Mouse (Mus musculus) hindbrain, embryonic 15.5 days (tissue): ENCODE results near the gene Csf1. TPM values are rescaled to one million over a fixed set of nuclear protein-coding genes. Genes with fewer than 3 reads are reported as not detected.

Experiments used
- ATAC-seq: fragments of 200-750 bp; cut with Nextera tagmentation; 2 replicates; pipeline ENCODE4 v1.8.0; 2017; ENCODE audit warnings: low read depth, moderate number of reproducible peaks, moderate TSS enrichment; ENCODE audit not compliant: low FRiP score
- H3K27ac ChIP-seq: fragments of 300-500 bp; sonication (generic); replicated peaks from 2 replicates; pipeline ENCODE4 v1.5.1; 2015; ENCODE audit warnings: mild to moderate bottlenecking, inconsistent platforms
- H3K27me3 ChIP-seq: fragments of 300-500 bp; sonication (generic); 2 replicates; pipeline ENCODE4 v1.6.1; 2015; ENCODE audit warnings: control low read depth, inconsistent platforms
- H3K36me3 ChIP-seq: fragments of 300-500 bp; sonication (generic); 2 replicates; pipeline ENCODE4 v1.6.1; 2015; ENCODE audit warnings: control low read depth, inconsistent platforms
- H3K4me1 ChIP-seq: fragments of 300-500 bp; sonication (generic); replicated peaks from 2 replicates; pipeline ENCODE4 v1.6.1; 2015; ENCODE audit warnings: control low read depth, inconsistent platforms
- H3K4me2 ChIP-seq: fragments of 300-500 bp; sonication (generic); 2 replicates; pipeline ENCODE4 v1.6.1; 2015; ENCODE audit warnings: moderate library complexity, mild to moderate bottlenecking, inconsistent platforms
- H3K4me3 ChIP-seq: fragments of 300-500 bp; sonication (generic); 2 replicates; pipeline ENCODE4 v1.5.1; 2015; ENCODE audit warnings: mild to moderate bottlenecking, inconsistent platforms
- H3K9ac ChIP-seq: fragments of 300-500 bp; sonication (generic); 2 replicates; pipeline ENCODE4 v1.6.1; 2015; ENCODE audit warnings: inconsistent platforms
- H3K9me3 ChIP-seq: fragments of 300-500 bp; sonication (generic); 2 replicates; pipeline ENCODE4 v1.6.1; 2016; ENCODE audit warnings: control low read depth, inconsistent platforms
- WGBS: fragments of 180-500 bp; shearing (Covaris S2); methylation state at CpG from one replicate; pipeline ENCODE4 v1.1.7; 2015; 5-methylcytosine and 5-hydroxymethylcytosine counted together
- polyA plus RNA-seq: library from polyadenylated mRNA; unstranded; fragments of >200 nt; fragmentation: Nextera tagmentation; extraction: Ambion mirVana; gene quantifications from 2 replicates; pipeline ENCODE4 v1.2.1, GENCODE M21; 2015

Csf1 gene
- 7.9 and 8.3 TPM in 2 replicates for polyA plus RNA-seq

DNA sequence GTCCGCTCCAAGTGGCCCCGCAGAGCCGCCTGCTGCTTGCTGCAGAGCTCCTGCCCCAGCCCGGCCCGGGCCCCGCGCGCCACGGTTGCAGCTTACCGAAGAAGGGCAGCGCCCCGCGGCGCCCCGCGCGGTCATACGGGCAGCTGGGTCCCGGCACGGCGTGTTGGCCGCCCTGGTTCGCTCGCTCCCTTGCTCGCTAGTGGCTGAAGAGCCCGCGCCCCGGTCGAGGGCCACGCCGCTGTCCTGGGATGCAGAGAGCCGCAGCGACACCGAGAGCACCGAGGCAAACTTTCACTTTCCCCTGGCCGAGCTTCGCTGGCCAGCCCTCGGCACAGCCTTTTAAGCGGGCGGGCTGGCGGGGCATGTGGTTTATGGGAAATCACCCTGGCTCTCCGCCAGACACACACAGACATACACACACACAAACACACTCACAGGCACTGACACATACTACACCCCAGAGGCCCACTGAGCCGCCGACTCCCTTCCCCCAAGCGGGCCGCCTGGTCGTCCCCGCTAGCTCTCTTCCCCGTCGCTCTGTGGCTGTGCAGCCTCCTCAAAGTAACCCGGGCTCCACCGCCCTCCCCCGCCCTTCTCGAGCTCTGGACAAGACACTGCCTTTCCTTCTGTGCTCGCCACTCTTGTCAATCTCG lies at the start of gene Csf1:
TSS of gene Csf1 (minus strand) at position 541 of the 653 bp plus-strand sequence.
- Histone ChIP-seq H3K9ac (peak within 1 kb of the TSS; percentile 54), H3K9me3 (no peaks in the 10 kb centered on the region), H3K4me2 (peak within 1 kb of the TSS; percentile 94), H3K36me3 (no peaks in the 10 kb centered on the region), H3K4me3 (peak within 1 kb of the TSS; percentile 47), H3K4me1 (peaks cover 34% of the 10 kb centered on the region), H3K27me3 (no peaks in the 10 kb centered on the region), H3K27ac (peak within 1 kb of the TSS; percentile 74)
- WGBS: under 1% methylated on average over 55 of the region's 56 CpGs
- ATAC-seq: peak; percentile 83

DNA sequence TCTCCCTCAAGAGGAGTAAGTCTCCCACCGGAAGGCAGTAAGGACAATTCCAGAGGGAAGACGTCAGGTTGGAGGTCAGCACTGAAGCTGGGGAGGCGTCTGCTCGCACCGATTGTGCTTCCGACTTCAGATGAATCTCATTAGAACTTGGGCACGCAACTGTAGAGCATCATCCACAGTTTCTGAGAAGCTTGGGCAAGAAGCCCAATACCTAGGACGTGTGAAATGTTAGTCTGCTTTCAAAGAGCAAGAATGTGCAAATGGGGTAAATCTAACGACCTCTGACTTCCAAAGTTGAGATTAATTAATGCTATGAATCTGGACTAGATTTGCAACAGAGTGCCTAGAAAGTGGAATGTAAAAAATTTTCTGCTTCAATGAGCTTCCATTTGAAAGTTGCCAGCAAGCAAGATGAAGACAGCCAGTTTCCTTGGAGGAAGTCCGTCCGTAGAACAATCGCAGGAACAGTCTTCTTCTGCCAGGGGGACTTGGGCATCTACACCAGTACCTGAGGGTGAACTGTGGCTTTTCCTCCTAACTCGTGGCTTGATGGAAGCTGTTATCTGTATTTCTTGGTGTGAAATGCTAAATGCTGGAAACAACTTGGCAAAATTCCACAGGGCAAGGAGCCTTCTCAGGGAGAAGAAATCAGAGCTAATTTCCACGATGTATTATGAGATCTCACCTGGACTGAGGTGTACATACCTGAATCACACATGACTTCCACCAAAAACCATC lies 47.9 kb upstream of the Csf1 start:
- 37% methylated on average over 14 of the region's 14 CpGs for WGBS
- ATAC-seq: no peak
- no peak overlapping the region for H3K27ac ChIP-seq

DNA sequence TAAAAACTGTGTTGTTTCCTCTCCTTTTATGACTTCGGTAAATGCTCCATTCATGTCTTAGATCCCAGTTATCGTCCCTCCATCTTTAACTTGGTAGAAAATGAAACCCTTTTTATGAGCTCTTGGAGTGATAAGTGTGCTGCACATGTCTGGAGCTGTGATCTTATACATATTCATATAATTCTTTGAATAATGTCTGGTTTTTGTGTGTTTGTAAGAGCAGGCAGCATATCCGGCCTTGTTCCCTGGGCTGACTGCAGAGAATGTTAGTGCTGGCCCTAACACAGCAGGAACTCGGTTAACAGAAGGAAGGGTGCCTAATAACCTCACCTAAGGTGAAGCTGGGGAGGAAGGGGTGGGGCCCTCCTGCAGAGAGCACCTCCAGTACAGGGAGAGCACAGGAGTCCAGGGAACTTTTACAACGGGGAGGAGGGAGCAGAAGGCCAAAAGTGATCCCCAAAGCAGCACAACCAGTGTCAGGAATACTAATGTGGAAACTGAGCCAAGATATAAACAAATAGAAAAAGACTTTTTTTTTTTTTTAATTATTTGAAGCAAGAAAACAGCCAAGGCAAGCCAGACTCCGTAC lies 47.2 kb upstream of the Csf1 start:
- Histone ChIP-seq H3K9me3 (no peaks in the 10 kb centered on the region), H3K4me3 (no peak overlapping the region), H3K9ac (no peak overlapping the region), H3K27me3 (no peaks in the 10 kb centered on the region), H3K4me2 (no peak overlapping the region), H3K4me1 (peaks cover 14% of the 10 kb centered on the region), H3K36me3 (no peaks in the 10 kb centered on the region), H3K27ac (no peak overlapping the region)
- WGBS: 25% methylated on average over 6 of the region's 6 CpGs
- ATAC-seq: no peak

More for the DNA sequence above, 47.9 kb upstream of the Csf1 start:
- peaks cover 14% of the 10 kb centered on the region for H3K4me1 ChIP-seq
- H3K4me2 ChIP-seq: no peak overlapping the region
- no peak overlapping the region for H3K4me3 ChIP-seq
- H3K27me3 ChIP-seq: no peaks in the 10 kb centered on the region
- H3K36me3 ChIP-seq: no peaks in the 10 kb centered on the region
- H3K9me3 ChIP-seq: no peaks in the 10 kb centered on the region
- H3K9ac ChIP-seq: no peak overlapping the region

DNA sequence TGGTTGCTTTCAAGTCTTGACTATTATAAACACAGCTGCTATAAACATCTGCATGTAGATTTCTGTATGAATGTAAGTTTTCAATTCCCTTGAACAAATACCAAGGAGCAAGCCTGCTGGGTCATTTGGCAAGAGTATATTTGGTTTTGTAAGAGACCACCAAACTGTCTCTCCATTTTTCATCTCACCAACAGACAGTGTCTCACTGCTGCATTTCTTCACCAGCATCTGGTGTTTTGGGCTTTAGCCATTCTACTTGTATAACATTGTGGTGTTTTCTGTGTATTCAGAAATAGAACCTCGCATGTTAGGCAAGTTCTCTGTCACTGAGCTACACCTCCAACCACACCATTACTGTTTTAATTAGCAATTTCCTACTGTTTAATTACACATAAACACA lies 46.6 kb upstream of the Csf1 start:
- Histone ChIP-seq H3K9ac (no peak overlapping the region), H3K4me2 (no peak overlapping the region), H3K27me3 (no peaks in the 10 kb centered on the region), H3K36me3 (no peaks in the 10 kb centered on the region), H3K9me3 (no peaks in the 10 kb centered on the region), H3K4me1 (peaks cover 14% of the 10 kb centered on the region), H3K27ac (no peak overlapping the region), H3K4me3 (no peak overlapping the region)
- no peak for ATAC-seq
- WGBS: 66% methylated on average over 1 of the region's 1 CpGs

DNA sequence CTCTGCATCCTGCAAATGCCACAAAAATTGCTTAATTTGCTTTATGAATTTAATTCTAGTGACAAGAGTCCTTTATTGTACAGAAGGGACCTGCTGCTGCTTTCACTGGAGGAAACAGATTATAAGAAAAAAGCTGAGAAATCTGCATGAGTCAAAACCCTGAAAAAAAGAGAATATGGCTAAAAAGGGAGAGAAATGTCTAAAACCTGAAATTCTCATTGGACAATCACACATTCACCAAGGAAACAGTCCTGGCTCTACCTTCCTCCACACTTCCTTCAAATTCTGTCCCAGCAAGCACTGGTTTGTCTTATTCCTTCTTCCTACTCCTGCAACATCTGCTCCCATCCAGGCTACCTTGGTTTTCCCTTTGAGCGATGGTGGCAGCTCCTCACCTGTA lies 44.5 kb upstream of the Csf1 start:
- Histone ChIP-seq H3K4me3 (no peak overlapping the region), H3K4me1 (peaks cover 14% of the 10 kb centered on the region), H3K27ac (no peak overlapping the region), H3K9me3 (no peaks in the 10 kb centered on the region), H3K9ac (no peak overlapping the region), H3K27me3 (no peaks in the 10 kb centered on the region), H3K4me2 (no peak overlapping the region), H3K36me3 (no peaks in the 10 kb centered on the region)
- 94% methylated on average over 1 of the region's 1 CpGs for WGBS
- no peak for ATAC-seq

DNA sequence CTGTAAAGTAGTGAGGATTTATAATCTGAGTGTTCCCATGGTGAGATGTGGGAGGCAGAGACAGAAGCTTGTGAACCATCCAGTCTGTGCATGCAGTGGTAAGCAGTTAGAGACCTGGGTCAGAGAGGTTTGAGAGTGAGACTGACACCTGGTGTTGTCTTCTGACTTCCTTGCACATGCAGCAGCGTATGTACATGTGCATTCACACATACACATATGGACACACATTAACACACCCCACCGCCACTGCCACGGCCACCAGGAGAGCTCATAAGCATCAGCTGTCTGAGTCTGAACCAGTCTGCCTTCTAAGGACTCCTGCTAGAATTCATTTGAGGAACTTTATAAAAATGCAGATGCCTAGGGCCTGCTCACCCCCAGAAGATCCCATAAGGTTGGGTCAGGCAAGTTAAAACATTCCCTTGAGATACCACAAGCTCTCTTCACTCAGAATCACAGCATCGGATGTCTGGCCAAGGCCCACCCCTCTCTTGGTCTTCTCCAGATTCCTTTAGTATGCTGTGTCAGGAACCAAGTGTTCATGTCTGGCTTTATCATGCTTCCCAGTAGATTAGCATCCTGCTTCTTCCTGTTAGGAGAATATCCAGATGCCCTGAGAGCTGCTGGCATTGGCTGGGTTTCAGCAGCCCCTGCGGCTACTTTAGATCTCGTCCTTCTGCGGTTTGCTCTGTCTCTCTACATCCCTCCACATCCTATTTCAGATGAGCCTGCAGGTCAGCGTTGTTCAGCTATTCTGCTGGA lies 42.1 kb upstream of the Csf1 start:
- no peak overlapping the region for H3K27ac ChIP-seq
- 86% methylated on average over 8 of the region's 8 CpGs for WGBS

DNA sequence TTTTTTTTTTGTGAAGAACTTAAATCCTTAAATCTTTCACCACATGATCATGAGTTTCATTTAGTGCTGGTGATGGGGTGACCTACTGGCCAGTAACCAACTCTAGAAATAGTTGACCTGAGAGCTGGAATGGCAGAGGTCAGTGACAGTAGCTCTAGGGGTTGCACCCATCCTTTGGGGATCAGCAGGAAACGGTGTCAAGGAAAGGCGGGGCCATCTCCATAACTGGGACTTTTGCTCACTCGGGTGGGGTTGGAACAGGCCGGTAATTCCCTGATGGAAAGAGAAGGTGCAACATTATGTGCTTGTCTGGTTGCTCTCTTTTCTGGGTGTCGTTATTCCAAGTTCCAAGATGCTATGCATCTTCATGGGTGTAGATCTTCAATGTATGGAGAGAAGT lies 38.7 kb upstream of the Csf1 start:
- no peaks in the 10 kb centered on the region for H3K36me3 ChIP-seq
- 94% methylated on average over 5 of the region's 5 CpGs for WGBS
- ATAC-seq: no peak
- no peaks in the 10 kb centered on the region for H3K27me3 ChIP-seq
- peaks cover 3% of the 10 kb centered on the region for H3K4me1 ChIP-seq
- no peak overlapping the region for H3K4me3 ChIP-seq
- no peaks in the 10 kb centered on the region for H3K9me3 ChIP-seq
- no peak overlapping the region for H3K4me2 ChIP-seq
- H3K9ac ChIP-seq: no peak overlapping the region
- H3K27ac ChIP-seq: no peak overlapping the region

More for the DNA sequence above, 42.1 kb upstream of the Csf1 start:
- Histone ChIP-seq H3K27me3 (no peaks in the 10 kb centered on the region), H3K4me2 (no peak overlapping the region), H3K36me3 (no peaks in the 10 kb centered on the region), H3K4me1 (peaks cover 2% of the 10 kb centered on the region; the same call in 1 of the 2 replicates), H3K9me3 (no peaks in the 10 kb centered on the region), H3K9ac (no peak overlapping the region), H3K4me3 (no peak overlapping the region)
- no peak for ATAC-seq

DNA sequence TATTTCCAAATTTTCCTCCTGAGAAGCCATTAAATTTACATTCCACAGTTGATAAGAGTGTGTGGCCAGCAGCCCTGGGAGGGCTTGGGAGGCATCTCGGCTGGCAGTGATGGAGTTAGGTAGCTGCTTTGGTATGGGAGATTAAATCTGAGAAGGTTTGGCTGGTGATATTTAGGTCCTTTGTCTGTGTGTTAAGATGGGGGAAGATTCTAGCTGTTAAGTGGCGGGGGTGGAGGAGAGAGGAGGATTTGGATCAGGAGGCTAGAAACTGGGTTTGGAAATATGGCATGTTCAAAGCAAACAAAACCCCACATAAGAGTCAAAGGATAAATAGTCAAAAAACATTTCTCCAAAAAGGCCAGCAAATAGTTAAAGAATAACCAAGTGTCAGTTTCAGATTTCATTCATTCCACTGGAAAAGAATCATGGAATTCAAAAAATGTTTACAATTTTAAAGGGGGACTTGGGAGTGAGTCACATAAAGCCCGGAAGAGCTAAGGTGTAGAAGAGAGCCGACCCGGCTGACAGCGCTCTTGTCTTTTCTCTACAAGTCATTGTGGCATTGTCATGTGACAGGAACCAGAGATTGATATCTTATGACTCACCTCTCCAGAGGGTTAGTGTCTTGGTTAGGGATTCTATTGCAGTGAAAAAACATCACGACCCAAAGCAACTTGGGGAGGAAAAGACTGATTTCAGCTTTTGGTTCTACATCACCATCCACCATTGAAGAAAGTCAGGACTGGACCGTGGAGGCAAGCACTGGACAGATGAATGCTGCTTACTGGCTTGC lies 36.1 kb upstream of the Csf1 start:
- 87% methylated on average over 8 of the region's 8 CpGs for WGBS
- Histone ChIP-seq H3K9me3 (no peaks in the 10 kb centered on the region), H3K4me2 (no peak overlapping the region), H3K4me1 (peaks cover 12% of the 10 kb centered on the region), H3K36me3 (no peaks in the 10 kb centered on the region), H3K27ac (no peak overlapping the region), H3K9ac (no peak overlapping the region), H3K27me3 (no peaks in the 10 kb centered on the region), H3K4me3 (no peak overlapping the region)
- no peak for ATAC-seq

DNA sequence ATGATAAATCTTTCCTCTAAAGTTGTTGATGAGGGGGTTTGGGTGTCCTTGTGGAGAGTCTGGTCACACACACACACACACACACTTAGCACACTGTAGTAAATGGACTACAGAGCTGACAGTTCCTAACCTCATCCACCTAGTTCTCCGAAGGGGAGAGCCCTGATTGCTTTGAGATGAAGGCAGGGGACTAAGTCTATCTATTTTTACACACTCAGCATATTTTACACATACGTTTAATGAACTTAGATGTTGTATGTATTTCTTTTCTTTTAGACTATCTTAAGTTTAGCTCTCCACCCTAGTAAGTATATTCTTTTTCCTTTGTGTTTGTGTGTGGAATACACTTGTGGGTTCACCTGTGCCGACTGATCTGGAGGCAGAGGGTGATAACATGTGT lies 34.6 kb upstream of the Csf1 start:
- no peak overlapping the region for H3K4me2 ChIP-seq
- H3K9ac ChIP-seq: no peak overlapping the region
- H3K4me3 ChIP-seq: no peak overlapping the region
- H3K4me1 ChIP-seq: peaks cover 12% of the 10 kb centered on the region
- H3K9me3 ChIP-seq: no peaks in the 10 kb centered on the region
- H3K27ac ChIP-seq: no peak overlapping the region
- no peaks in the 10 kb centered on the region for H3K27me3 ChIP-seq
- no peaks in the 10 kb centered on the region for H3K36me3 ChIP-seq
- WGBS: 92% methylated on average over 3 of the region's 3 CpGs
- ATAC-seq: no peak

DNA sequence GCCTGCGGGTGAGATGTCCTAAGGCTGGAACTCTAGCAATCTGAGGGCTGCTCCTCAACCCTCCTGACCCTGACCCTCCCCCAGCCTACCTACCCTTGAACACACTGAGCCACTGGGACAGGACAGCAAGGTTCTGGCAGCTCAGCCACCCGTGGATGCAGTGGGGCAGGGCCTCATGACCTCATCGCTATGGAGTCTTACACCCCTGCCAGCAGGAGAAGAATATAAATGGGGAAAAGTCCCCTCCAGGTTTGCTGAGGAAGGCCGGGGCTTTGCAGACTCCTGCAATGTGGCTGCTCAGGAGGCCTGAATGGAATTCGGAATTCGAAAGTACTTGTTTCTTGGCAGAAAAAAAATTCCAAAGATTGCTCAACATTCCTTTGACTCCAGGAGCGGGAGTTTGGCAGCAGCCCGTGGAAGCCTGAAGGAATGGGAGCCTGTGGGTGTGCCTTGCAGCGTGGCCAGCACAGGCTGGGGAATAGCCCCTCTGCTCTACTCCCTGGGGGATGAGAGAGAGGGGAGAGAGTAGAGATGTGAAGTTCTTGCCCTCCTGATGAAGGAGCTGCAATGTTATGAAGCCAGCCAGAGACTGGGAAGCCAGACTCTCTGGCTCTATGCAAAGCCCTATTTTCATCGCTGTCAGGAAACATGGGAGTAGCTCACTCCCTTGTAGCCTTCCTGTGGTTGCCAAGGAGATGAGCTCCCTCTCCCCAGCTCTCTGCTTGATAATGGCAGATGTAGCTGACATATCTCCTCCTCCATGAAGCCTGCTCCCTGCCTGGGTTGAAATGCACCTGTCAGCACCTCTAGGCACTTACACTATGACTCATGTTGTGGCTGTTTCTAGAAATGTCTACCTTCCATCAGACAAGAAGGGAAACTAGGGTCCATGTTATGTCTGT lies 33.3 kb upstream of the Csf1 start:
- H3K9me3 ChIP-seq: no peaks in the 10 kb centered on the region
- peak overlapping the region; percentile 22 for H3K4me2 ChIP-seq
- ATAC-seq: peak; percentile 82
- H3K9ac ChIP-seq: no peak overlapping the region
- H3K4me3 ChIP-seq: no peak overlapping the region
- H3K36me3 ChIP-seq: no peaks in the 10 kb centered on the region
- H3K27me3 ChIP-seq: no peaks in the 10 kb centered on the region
- WGBS: 12% methylated on average over 10 of the region's 10 CpGs
- H3K27ac ChIP-seq: peak overlapping the region; percentile 49
- H3K4me1 ChIP-seq: peaks cover 12% of the 10 kb centered on the region
